Mouse (Mus musculus) heart, postnatal 14 days (tissue): Measurements from ENCODE around the gene Cul9. TPM values are rescaled to one million over a fixed set of nuclear protein-coding genes. Genes with fewer than 3 reads are reported as not detected.
"Not testable (repeated sequence)": the region's sequence is repeated elsewhere in the genome, so short reads cannot be mapped to it uniquely, and the experiment has no call there.

Experiments
- DNase-seq, 2 experiments: peaks; one replicate each; pipeline ENCODE4 v3.0.0; 2021 to 2022
- intact Hi-C: fragments of 180-260 bp; cut with DNase I; formaldehyde crosslinking; loops from one replicate; pipeline ENCODE4 v1.15.1; 2025
- long read RNA-seq, 2 experiments: library from polyadenylated mRNA; stranded (forward); transcript quantifications; one replicate each; pipeline ENCODE4 v2.0.0; 2021
- total RNA-seq, 2 experiments: library from RNA; stranded (reverse); gene quantifications; 2 replicates each; pipeline ENCODE4 v1.2.3; 2021

The Cul9 gene
- 10 to 100 TPM; 17.0 to 18.2 TPM for total RNA-seq
- long read RNA-seq, experiment 1, partial matches to known transcripts = 11 of 15 reads
- long read RNA-seq, experiment 1, other reads (novel, unspliced or antisense) = 4 of 15 reads
- long read RNA-seq, experiment 2, partial matches to known transcripts = 12 of 16 reads
- long read RNA-seq, experiment 2, other reads (novel, unspliced or antisense) = 4 of 16 reads

DNA sequence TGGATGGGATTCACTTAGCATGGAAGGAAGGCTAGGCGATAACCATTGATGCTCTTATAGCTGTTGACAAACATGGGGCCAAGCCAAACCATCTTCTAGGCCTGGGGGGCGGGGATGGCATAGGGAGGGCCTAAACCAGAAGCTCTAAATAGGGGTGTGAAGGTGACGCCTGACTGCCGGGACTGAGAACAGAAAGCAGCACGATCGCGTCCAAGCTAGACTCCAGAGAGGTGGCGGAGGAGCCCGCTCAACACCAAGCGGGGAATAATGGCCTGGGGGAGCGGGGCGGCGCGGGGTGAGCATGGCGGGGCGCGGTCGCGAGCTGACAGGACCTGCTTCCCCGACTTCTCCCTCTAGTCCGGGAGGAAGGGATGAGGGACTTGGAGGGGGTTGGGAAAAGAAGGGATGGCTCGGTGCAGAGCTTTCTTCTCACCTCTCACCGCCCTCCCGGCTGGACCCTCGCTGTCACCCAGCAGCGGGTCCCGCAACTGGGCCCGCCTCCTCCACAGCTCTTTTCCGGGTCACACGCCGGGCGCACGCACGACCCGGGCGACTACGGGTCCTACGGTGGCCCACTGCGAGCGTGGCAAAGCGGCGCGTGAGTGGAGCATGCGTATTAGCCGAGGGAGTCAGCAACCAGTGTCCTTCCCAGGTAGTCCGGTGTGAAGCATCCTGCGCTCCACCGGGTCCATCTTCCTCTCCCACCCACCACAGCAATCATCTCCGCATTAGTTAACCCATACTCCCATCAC is at the start of gene Cul9:
Gene Cul9 (minus strand): TSS at position 576 of the 752 bp plus-strand sequence.
- intact Hi-C loops = no loop called here
- peak; percentile 74 to 83 for DNase-seq

GRCm38 (mm10) chr17:46595336-46595735 is 49.1 kb upstream of the Cul9 start:
- DNase-seq = no peak
- intact Hi-C loops = no loop called here

- intact Hi-C loops = no loop called here
- DNase-seq = no peak
Measured at GRCm38 (mm10) chr17:46594606-46595005, 48.4 kb upstream of the Cul9 start.

DNA sequence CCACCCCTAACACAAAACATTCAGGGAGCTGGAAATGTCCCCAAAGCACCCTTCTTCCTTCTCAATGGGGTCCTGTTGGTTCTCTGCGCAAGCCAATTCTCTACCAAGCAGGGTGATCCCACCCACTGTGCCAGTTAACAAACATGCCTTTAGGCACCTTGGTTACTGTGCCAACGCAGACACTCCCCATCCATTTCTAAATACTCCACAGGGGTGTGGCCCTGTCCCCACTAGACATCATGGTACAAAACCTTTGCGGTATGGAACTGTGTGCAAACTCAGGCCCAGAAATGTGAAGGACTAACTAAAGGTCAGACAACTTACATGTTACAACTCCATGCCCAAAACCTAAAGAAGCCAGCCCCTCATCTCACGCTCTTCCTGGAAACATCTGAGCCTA is 46.9 kb upstream of the Cul9 start:
- intact Hi-C loops = no loop called here
- DNase-seq = no peak

GRCm38 (mm10) chr17:46591406-46591805 is 45.2 kb upstream of the Cul9 start:
- peak; percentile 22 to 30 for DNase-seq
- intact Hi-C loops = no loop called here

GRCm38 (mm10) chr17:46590439-46590838 is 44.3 kb upstream of the Cul9 start:
- no peak for DNase-seq
- intact Hi-C loops = no loop called here

GRCm38 (mm10) chr17:46589635-46590314 is 43.6 kb upstream of the Cul9 start:
- peak in 1 of 2 experiments; percentile 12 for DNase-seq
- intact Hi-C loops = loop anchor here (1.0 kb wide), 1 partner anchor 64 kb away; no protein-coding TSS in a partner anchor

- intact Hi-C loops = loop anchor here (1.0 kb wide), 1 partner anchor 64 kb away; no protein-coding TSS in a partner anchor
- DNase-seq = no peak
Measured at GRCm38 (mm10) chr17:46588913-46589312, 42.7 kb upstream of the Cul9 start.

DNA sequence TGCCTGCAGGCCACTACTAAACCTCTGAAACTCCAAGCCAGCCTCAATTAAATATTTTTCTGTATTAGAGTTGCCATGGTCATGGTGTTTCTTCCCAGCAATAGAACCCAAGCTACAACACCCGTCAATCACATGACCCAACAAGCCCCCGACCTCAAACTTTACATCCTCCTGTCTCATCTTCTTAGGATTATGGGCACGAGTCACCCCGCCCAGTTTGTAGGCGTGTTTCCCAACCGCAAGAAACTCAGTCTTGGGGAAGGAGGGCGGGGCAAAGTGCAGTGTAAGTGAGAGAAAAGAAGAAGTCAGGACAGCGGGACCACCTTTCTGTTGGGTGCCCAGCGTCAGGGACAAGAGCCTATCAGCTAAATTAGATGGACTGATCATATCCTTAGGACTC is 42.0 kb upstream of the Cul9 start:
- intact Hi-C loops = no loop called here
- DNase-seq = no peak

DNA sequence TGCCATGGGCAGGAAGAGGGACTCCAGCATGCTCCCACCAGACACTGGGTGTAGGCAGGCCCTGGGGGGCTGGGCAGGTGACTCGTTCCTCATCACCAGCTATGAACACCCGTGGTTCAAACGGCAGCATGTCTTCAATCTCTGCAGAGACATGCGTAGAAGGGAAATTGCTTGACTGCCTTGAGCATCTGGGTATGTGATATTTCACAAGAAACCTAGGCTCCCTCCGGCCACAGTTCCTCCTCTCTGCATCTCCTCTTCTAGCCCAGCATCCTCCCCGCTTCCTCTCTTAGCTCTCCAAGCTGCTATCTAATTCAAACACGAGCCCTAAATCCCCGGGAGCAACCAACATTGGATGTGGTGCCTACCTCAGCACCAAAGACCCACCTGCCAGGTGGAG is 40.1 kb upstream of the Cul9 start:
- no peak for DNase-seq
- intact Hi-C loops = no loop called here

GRCm38 (mm10) chr17:46578650-46579049 is 32.5 kb upstream of the Cul9 start:
- no peak for DNase-seq
- intact Hi-C loops = no loop called here

DNA sequence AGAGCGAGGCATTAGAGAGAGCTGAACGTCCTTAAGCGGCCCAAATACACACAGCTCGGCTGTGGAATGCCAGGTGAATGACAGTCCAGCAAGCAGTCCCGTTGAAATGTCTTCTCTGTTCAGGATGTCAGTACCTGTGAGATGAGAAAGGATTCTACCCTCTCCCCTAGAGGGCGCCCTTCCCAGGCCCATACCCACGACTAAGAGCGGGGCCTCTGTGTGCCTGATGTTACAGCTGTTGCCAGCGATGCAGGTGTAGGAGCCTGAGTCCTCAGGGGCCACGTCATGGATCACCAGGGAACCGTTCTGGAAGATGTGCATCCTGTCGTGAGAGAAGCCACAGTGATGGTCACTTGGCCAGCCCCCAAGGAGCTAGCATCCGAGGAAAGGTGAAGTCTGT is 29.9 kb upstream of the Cul9 start:
- intact Hi-C loops = no loop called here
- DNase-seq = peak in 1 of 2 experiments; percentile 34

- intact Hi-C loops = no loop called here
- DNase-seq = no peak
Measured at GRCm38 (mm10) chr17:46574535-46574934, 28.3 kb upstream of the Cul9 start.

DNA sequence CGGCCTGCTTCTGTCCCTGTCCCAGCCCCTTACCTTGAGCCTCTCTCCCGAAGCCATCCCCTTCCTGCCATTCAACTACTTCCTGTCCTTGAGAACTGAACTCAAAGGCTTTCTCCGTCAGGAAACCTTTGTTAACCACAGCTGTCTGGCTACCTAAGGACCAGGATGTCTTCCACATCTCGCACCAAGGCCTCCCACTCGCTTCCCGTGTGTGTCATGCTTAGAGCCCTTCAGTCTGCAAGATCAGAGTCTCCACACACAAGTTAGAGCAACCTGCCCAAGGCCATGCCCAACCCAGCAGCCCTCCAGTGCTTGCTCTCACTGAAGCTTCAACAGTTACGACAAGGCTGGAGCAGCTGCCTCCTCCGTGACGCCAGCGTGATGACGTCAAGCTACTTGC is 24.8 kb upstream of the Cul9 start:
- DNase-seq = peak in 1 of 2 experiments; percentile 11
- intact Hi-C loops = no loop called here

DNA sequence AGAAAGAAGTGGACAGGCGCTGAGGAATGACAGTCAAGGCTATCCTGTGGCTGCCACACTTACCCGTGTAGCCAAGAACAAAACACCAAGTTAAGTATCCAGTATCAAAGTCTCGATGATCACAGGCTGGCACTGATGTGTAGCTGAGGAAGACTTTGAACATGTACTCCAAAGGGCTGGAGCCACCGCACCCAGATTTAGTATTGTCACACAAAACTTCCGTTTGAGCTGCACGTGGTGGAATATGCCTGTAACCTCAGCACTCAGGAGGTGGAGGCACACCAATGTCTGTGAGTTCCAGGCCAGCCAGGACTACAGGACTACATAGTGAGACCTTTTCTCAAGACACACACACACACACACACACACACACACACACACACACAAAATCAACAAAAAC is 13.0 kb upstream of the Cul9 start:
- no peak for DNase-seq
- intact Hi-C loops = no loop called here

GRCm38 (mm10) chr17:46558151-46558550 is 12.0 kb upstream of the Cul9 start:
- intact Hi-C loops = no loop called here
- no peak for DNase-seq

DNA sequence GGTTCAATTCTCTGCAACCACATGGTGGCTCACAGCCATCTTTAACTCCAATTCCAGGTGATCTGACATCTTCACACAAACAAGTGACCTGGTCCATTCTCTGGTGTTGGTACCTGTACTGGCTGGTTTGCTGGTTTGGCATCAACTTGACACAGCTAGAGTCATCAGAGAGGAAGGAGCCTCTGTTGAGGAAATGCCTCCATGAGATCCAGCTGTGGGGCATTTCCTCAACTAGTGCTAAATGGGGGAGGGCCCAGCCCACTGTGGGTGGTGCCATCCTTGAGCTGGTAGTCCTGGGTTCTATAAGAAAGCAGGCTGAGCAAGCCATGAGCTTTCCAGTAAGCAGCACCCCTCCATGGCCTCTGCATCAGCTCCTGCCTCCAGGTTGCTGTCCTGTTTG is 11.1 kb upstream of the Cul9 start:
- intact Hi-C loops, DNase-seq: not testable (repeated sequence)

GRCm38 (mm10) chr17:46556584-46556945 is 10.4 kb upstream of the Cul9 start:
- intact Hi-C loops = no loop called here
- peak; percentile 16 to 47 for DNase-seq

GRCm38 (mm10) chr17:46555673-46556583 is 9.7 kb upstream of the Cul9 start, which contains the start of gene Srf:
Gene Srf (minus strand): TSS chr17:46556175.
- DNase-seq = peak; percentile 93 to 95
- intact Hi-C loops = no loop called here

- peak; percentile 36 to 44 for DNase-seq
- intact Hi-C loops = no loop called here
Measured at GRCm38 (mm10) chr17:46554977-46555672, 8.9 kb upstream of the Cul9 start.
